Mouse (Mus musculus) forebrain, embryonic 11.5 days (tissue): Measurements from ENCODE around the gene Ndp. TPM values are rescaled to one million over a fixed set of nuclear protein-coding genes. Genes with fewer than 3 reads are reported as not detected.

Experiments
- polyA plus RNA-seq: library from polyadenylated mRNA; unstranded; fragments of >200 nt; fragmentation: Nextera tagmentation; extraction: Ambion mirVana; gene quantifications from 2 replicates; pipeline ENCODE4 v1.2.1, GENCODE M21; 2014

The Ndp gene
- polyA plus RNA-seq, 1 experiment from 2014 or later = 4.0 TPM

Other genes with a start within 250 kb of the Ndp start
- 4.0 and 4.7 TPM in 2 replicates for gene Maob, start 94.4 kb downstream of the Ndp start, polyA plus RNA-seq